Mouse (Mus musculus): ENCODE measurements around the gene Ebf1. TPM values are rescaled to one million over a fixed set of nuclear protein-coding genes. Genes with fewer than 3 reads are reported as not detected.
A peak's percentile ranks its signal among the peaks of the same experiment; 100 is the strongest.

Ebf1 gene
- polyA plus RNA-seq, 1 experiment from 2014 or later = 52.9 TPM

- no peak overlapping the region for H3K4me2 ChIP-seq (ENCODE audit: low read length)
- no peak overlapping the region for H3K9ac ChIP-seq (ENCODE audit: low read depth, low read length)
- no peak for ATAC-seq
- H3K27me3 ChIP-seq (ENCODE audit: control insufficient read depth, insufficient read depth, low read depth, low read length) = no peaks in the 10 kb centered on the region
- no peaks in the 10 kb centered on the region for H3K36me3 ChIP-seq (ENCODE audit: control insufficient read depth, insufficient read depth, low read length)
- H3K4me1 ChIP-seq (ENCODE audit: control insufficient read depth, insufficient read depth, low read length) = peaks cover 7% of the 10 kb centered on the region
- no peak overlapping the region for H3K4me3 ChIP-seq (ENCODE audit: low read depth, low read length)
- 80% methylated on average over 3 of the region's 3 CpGs for WGBS
- H3K27ac ChIP-seq (ENCODE audit: low read length) = no peak overlapping the region
- no peaks in the 10 kb centered on the region for H3K9me3 ChIP-seq (replicated peaks; ENCODE audit: control insufficient read depth, low read length, poor library complexity, severe bottlenecking)
These were observed 267.2 kb downstream of the Ebf1 start for GRCm38 (mm10) chr11:44884337-44884736.

DNA sequence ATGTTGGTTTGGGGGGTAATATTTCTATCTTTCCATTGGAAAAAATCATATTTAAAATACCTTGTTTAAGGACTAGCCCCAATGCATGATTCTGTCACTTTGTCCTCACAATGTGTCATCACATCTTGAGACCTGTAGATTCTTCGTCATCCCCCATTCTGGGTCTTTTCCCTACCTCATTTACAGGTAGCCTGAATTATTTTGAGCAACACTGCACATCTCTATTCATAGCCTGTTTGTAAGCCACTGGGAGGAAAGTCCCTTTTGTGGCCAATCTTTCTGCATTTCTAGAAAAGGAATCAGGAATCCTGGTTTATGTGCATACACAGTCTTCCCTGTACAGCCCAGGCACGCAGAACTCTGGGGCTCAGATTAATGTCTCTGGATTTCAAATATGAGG is 269.8 kb downstream of the Ebf1 start:
- Histone ChIP-seq H3K9me3 (replicated peaks; ENCODE audit: control insufficient read depth, low read length, poor library complexity, severe bottlenecking) (no peaks in the 10 kb centered on the region), H3K4me2 (ENCODE audit: low read length) (no peak overlapping the region), H3K4me3 (ENCODE audit: low read depth, low read length) (no peak overlapping the region), H3K4me1 (ENCODE audit: control insufficient read depth, insufficient read depth, low read length) (peaks cover 7% of the 10 kb centered on the region), H3K9ac (ENCODE audit: low read depth, low read length) (no peak overlapping the region), H3K27me3 (ENCODE audit: control insufficient read depth, insufficient read depth, low read depth, low read length) (no peaks in the 10 kb centered on the region), H3K36me3 (ENCODE audit: control insufficient read depth, insufficient read depth, low read length) (no peaks in the 10 kb centered on the region), H3K27ac (ENCODE audit: low read length) (no peak overlapping the region)
- no peak for ATAC-seq
- WGBS = 85% methylated on average over 2 of the region's 2 CpGs

DNA sequence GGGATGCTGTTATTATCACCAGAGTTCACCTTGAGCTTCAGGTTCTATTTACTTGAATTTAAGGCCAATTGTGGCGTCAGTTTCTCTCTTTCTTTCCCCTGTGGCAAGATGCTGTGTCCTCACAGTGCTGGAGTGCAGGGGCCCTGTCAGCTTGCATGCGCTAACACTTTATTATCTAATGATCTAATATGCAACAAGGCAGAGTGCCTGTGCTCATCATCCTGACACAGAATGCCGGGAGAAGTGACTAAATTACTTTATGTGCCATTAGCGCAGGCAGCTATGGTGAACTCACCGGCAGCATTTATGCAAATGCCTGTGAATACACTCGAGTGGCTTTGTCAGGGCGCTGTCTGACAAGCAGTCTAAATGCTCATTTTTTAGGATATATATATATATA is 270.6 kb downstream of the Ebf1 start:
- no peak for ATAC-seq
- H3K27ac ChIP-seq (ENCODE audit: low read length) = no peak overlapping the region
- H3K4me1 ChIP-seq (ENCODE audit: control insufficient read depth, insufficient read depth, low read length) = peaks cover 3% of the 10 kb centered on the region; the same call in 1 of the 2 replicates

GRCm38 (mm10) chr11:44888390-44888789 is 271.3 kb downstream of the Ebf1 start:
- Histone ChIP-seq H3K9ac (ENCODE audit: low read depth, low read length) (no peak overlapping the region), H3K9me3 (replicated peaks; ENCODE audit: control insufficient read depth, low read length, poor library complexity, severe bottlenecking) (no peaks in the 10 kb centered on the region), H3K36me3 (ENCODE audit: control insufficient read depth, insufficient read depth, low read length) (no peaks in the 10 kb centered on the region), H3K27me3 (ENCODE audit: control insufficient read depth, insufficient read depth, low read depth, low read length) (no peaks in the 10 kb centered on the region), H3K27ac (ENCODE audit: low read length) (no peak overlapping the region), H3K4me2 (ENCODE audit: low read length) (no peak overlapping the region), H3K4me3 (ENCODE audit: low read depth, low read length) (no peak overlapping the region), H3K4me1 (ENCODE audit: control insufficient read depth, insufficient read depth, low read length) (peaks cover 3% of the 10 kb centered on the region)
- 91% methylated on average over 4 of the region's 4 CpGs for WGBS
- no peak for ATAC-seq

More for the DNA sequence above, 270.6 kb downstream of the Ebf1 start:
- Histone ChIP-seq H3K9me3 (replicated peaks; ENCODE audit: control insufficient read depth, low read length, poor library complexity, severe bottlenecking) (no peaks in the 10 kb centered on the region), H3K36me3 (ENCODE audit: control insufficient read depth, insufficient read depth, low read length) (no peaks in the 10 kb centered on the region), H3K9ac (ENCODE audit: low read depth, low read length) (no peak overlapping the region), H3K4me2 (ENCODE audit: low read length) (no peak overlapping the region), H3K27me3 (ENCODE audit: control insufficient read depth, insufficient read depth, low read depth, low read length) (no peaks in the 10 kb centered on the region), H3K4me3 (ENCODE audit: low read depth, low read length) (no peak overlapping the region)
- WGBS = 53% methylated on average over 7 of the region's 7 CpGs

GRCm38 (mm10) chr11:44892814-44893521 is 275.9 kb downstream of the Ebf1 start:
- Histone ChIP-seq H3K9ac (ENCODE audit: low read depth, low read length) (no peak overlapping the region), H3K27ac (ENCODE audit: low read length) (no peak overlapping the region), H3K4me2 (ENCODE audit: low read length) (peak overlapping the region; percentile 44), H3K9me3 (replicated peaks; ENCODE audit: control insufficient read depth, low read length, poor library complexity, severe bottlenecking) (no peaks in the 10 kb centered on the region), H3K36me3 (ENCODE audit: control insufficient read depth, insufficient read depth, low read length) (no peaks in the 10 kb centered on the region), H3K27me3 (ENCODE audit: control insufficient read depth, insufficient read depth, low read depth, low read length) (no peaks in the 10 kb centered on the region), H3K4me3 (ENCODE audit: low read depth, low read length) (peak overlapping the region; percentile 24), H3K4me1 (ENCODE audit: control insufficient read depth, insufficient read depth, low read length) (peaks cover 9% of the 10 kb centered on the region)
- ATAC-seq = peak; percentile 70
- WGBS = 38% methylated on average over 18 of the region's 18 CpGs

DNA sequence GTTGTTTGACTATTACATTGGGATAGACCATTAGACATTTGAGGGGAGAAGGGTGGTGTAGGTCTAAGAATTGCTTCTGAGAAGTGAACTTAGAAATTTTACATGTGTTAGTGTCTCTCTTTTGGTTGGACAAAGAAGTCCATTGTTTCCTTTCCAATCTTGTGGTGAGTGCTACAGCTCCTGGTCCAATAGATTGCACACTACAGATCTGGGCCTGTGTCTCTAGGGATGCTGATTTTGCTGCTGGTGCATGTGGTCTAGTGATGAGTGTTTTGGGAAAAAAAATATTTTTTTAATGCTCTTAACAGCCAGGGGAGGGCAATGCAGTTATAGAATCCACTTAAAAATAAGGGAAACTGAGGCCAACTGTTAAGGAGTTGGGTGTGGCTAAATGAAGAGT is 276.9 kb downstream of the Ebf1 start:
- no peak overlapping the region for H3K4me3 ChIP-seq (ENCODE audit: low read depth, low read length)
- H3K4me2 ChIP-seq (ENCODE audit: low read length) = no peak overlapping the region
- no peak overlapping the region for H3K27ac ChIP-seq (ENCODE audit: low read length)
- no peak overlapping the region for H3K9ac ChIP-seq (ENCODE audit: low read depth, low read length)
- no peak for ATAC-seq
- no peaks in the 10 kb centered on the region for H3K27me3 ChIP-seq (ENCODE audit: control insufficient read depth, insufficient read depth, low read depth, low read length)
- H3K4me1 ChIP-seq (ENCODE audit: control insufficient read depth, insufficient read depth, low read length) = peaks cover 9% of the 10 kb centered on the region
- no peaks in the 10 kb centered on the region for H3K9me3 ChIP-seq (replicated peaks; ENCODE audit: control insufficient read depth, low read length, poor library complexity, severe bottlenecking)
- H3K36me3 ChIP-seq (ENCODE audit: control insufficient read depth, insufficient read depth, low read length) = no peaks in the 10 kb centered on the region

- WGBS = 92% methylated on average over 4 of the region's 4 CpGs
- no peak overlapping the region for H3K4me2 ChIP-seq (ENCODE audit: low read length)
- no peak overlapping the region for H3K9ac ChIP-seq (ENCODE audit: low read depth, low read length)
- H3K36me3 ChIP-seq (ENCODE audit: control insufficient read depth, insufficient read depth, low read length) = no peaks in the 10 kb centered on the region
- no peaks in the 10 kb centered on the region for H3K9me3 ChIP-seq (replicated peaks; ENCODE audit: control insufficient read depth, low read length, poor library complexity, severe bottlenecking)
- H3K4me3 ChIP-seq (ENCODE audit: low read depth, low read length) = no peak overlapping the region
- peaks cover 9% of the 10 kb centered on the region for H3K4me1 ChIP-seq (ENCODE audit: control insufficient read depth, insufficient read depth, low read length)
- H3K27me3 ChIP-seq (ENCODE audit: control insufficient read depth, insufficient read depth, low read depth, low read length) = no peaks in the 10 kb centered on the region
- no peak overlapping the region for H3K27ac ChIP-seq (ENCODE audit: low read length)
- no peak for ATAC-seq
These were observed 277.7 kb downstream of the Ebf1 start for GRCm38 (mm10) chr11:44894798-44895197.

- Histone ChIP-seq H3K9ac (ENCODE audit: low read depth, low read length) (no peak overlapping the region), H3K27me3 (ENCODE audit: control insufficient read depth, insufficient read depth, low read depth, low read length) (no peaks in the 10 kb centered on the region), H3K4me2 (ENCODE audit: low read length) (no peak overlapping the region), H3K4me1 (ENCODE audit: control insufficient read depth, insufficient read depth, low read length) (peaks cover 16% of the 10 kb centered on the region), H3K36me3 (ENCODE audit: control insufficient read depth, insufficient read depth, low read length) (no peaks in the 10 kb centered on the region), H3K4me3 (ENCODE audit: low read depth, low read length) (no peak overlapping the region), H3K27ac (ENCODE audit: low read length) (no peak overlapping the region), H3K9me3 (replicated peaks; ENCODE audit: control insufficient read depth, low read length, poor library complexity, severe bottlenecking) (no peaks in the 10 kb centered on the region)
- WGBS = 89% methylated on average over 1 of the region's 1 CpGs
- ATAC-seq = no peak
These were observed 278.8 kb downstream of the Ebf1 start for GRCm38 (mm10) chr11:44895893-44896292.

DNA sequence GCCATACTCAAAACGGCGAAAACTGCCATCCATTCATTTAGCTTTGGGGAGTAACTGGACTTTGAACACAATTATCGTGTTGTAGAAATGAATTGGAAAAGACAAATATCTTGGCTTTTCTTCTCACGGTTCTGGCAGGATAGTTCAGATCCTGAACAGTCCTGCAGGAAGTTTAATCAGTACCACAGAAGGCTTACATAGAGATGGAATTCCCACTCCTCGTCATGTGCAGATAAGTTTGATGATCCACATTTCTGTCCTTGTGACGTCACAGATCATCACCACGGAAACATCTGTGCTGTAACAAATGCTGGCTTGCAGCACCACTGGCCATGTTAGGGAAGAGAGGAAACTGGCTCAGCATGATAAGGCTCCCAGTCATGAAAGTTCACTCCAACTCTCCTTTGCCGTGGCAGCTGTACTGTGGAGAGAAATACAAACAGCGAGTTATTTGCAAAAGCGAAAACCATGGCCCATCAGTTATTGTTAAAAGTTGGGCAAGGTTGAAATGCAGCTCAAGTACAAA is 280.1 kb downstream of the Ebf1 start:
- Histone ChIP-seq H3K27ac (ENCODE audit: low read length) (no peak overlapping the region), H3K4me2 (ENCODE audit: low read length) (no peak overlapping the region), H3K36me3 (ENCODE audit: control insufficient read depth, insufficient read depth, low read length) (no peaks in the 10 kb centered on the region), H3K9me3 (replicated peaks; ENCODE audit: control insufficient read depth, low read length, poor library complexity, severe bottlenecking) (no peaks in the 10 kb centered on the region), H3K27me3 (ENCODE audit: control insufficient read depth, insufficient read depth, low read depth, low read length) (no peaks in the 10 kb centered on the region), H3K4me3 (ENCODE audit: low read depth, low read length) (no peak overlapping the region), H3K4me1 (ENCODE audit: control insufficient read depth, insufficient read depth, low read length) (peaks cover 21% of the 10 kb centered on the region), H3K9ac (ENCODE audit: low read depth, low read length) (no peak overlapping the region)
- no peak for ATAC-seq
- 60% methylated on average over 10 of the region's 10 CpGs for WGBS

Measured in midbrain, embryonic 16.5 days (tissue).